Mouse (Mus musculus) MEL (cell line): ENCODE data around the gene Col12a1.

ENCODE experiments used
- CHD1 ChIP-seq: IDR thresholded peaks from 2 replicates; pipeline ENCODE4 v1.6.1; 2012; ENCODE audit warnings: low read depth, mild to moderate bottlenecking, inconsistent platforms, low read length, improper control_type of control experiment
- CHD2 ChIP-seq: IDR thresholded peaks from 2 replicates; pipeline ENCODE4 v1.6.1; 2011; ENCODE audit warnings: low read length, improper control_type of control experiment
- CTCF ChIP-seq, 3 experiments: IDR thresholded peaks in 2 of 3; conservative IDR thresholded peaks in 1 of 3; 2 replicates each; pipeline ENCODE4 v1.5.1; 2011 to 2012; ENCODE audit warnings: low read length in 3 of 3, low read depth in 2 of 3, mild to moderate bottlenecking in 2 of 3, improper control_type of control experiment in 1 of 3, inconsistent platforms in 1 of 3, mixed read lengths in 1 of 3, moderate library complexity in 1 of 3; ENCODE audit not compliant: control insufficient read depth in 1 of 3, insufficient read depth in 1 of 3, poor library complexity in 1 of 3, severe bottlenecking in 1 of 3
- E2F4 ChIP-seq: IDR thresholded peaks from 2 replicates; pipeline ENCODE4 v1.6.1; 2011; ENCODE audit warnings: low read depth, low read length, improper control_type of control experiment, borderline replicate concordance
- EP300 ChIP-seq, 2 experiments: IDR thresholded peaks; 2 replicates each; pipeline ENCODE4 v1.6.1; 2011; ENCODE audit warnings: improper control_type of control experiment in 2 of 2, low read length in 2 of 2, low read depth in 1 of 2, mild to moderate bottlenecking in 1 of 2
- GATA1 ChIP-seq: IDR thresholded peaks from 2 replicates; pipeline ENCODE4 v1.6.1; 2011; ENCODE audit warnings: low read depth, low read length, improper control_type of control experiment
- NELFE ChIP-seq: IDR thresholded peaks from 2 replicates; pipeline ENCODE4 v1.6.1; 2011; ENCODE audit warnings: low read depth, low read length, improper control_type of control experiment
- POLR2A ChIP-seq, 2 experiments: IDR thresholded peaks; 2 replicates each; pipeline ENCODE4 v1.6.1; 2011 to 2012; ENCODE audit warnings: low read length in 2 of 2, mild to moderate bottlenecking in 2 of 2, control low read depth in 1 of 2, improper control_type of control experiment in 1 of 2, low read depth in 1 of 2, moderate library complexity in 1 of 2; ENCODE audit not compliant: control insufficient read depth in 1 of 2, insufficient read depth in 1 of 2, poor library complexity in 1 of 2
- POLR2AphosphoS2 ChIP-seq: IDR thresholded peaks from 2 replicates; pipeline ENCODE4 v1.6.1; 2011; ENCODE audit warnings: low read length, improper control_type of control experiment
- RAD21 ChIP-seq: IDR thresholded peaks from 2 replicates; pipeline ENCODE4 v1.6.1; 2011; ENCODE audit warnings: mild to moderate bottlenecking, low read depth, low read length, improper control_type of control experiment
- SIN3A ChIP-seq: IDR thresholded peaks from 2 replicates; pipeline ENCODE4 v1.6.1; 2012; ENCODE audit warnings: low read length, improper control_type of control experiment, inconsistent platforms
- SMC3 ChIP-seq: IDR thresholded peaks from 2 replicates; pipeline ENCODE4 v1.6.1; 2011; ENCODE audit warnings: low read depth, low read length, improper control_type of control experiment
- USF2 ChIP-seq, 2 experiments: IDR thresholded peaks; 2 replicates each; pipeline ENCODE4 v1.6.1; 2011 to 2012; ENCODE audit warnings: improper control_type of control experiment in 2 of 2, low read length in 2 of 2, borderline replicate concordance in 1 of 2, inconsistent platforms in 1 of 2, low read depth in 1 of 2, mild to moderate bottlenecking in 1 of 2; ENCODE audit not compliant: insufficient read depth in 1 of 2

GRCm38 (mm10) chr9:79639430-79640090 is 79.1 kb downstream of the Col12a1 start:
- TF ChIP-seq CTCF (IDR thresholded peaks at IDR 0.05 in 2 of 3, conservative IDR thresholded peaks at IDR 0.05 in 1 of 3; ENCODE audit: control insufficient read depth in 1 of 3, insufficient read depth in 1 of 3, low read depth in 2 of 3, low read length in 3 of 3, poor library complexity in 1 of 3, severe bottlenecking in 1 of 3) (no peak), USF2 (IDR thresholded peaks at IDR 0.05; ENCODE audit: borderline replicate concordance in 1 of 2, insufficient read depth in 1 of 2, low read depth in 1 of 2, low read length in 2 of 2) (no peak), SMC3 (no peak), EP300 (IDR thresholded peaks at IDR 0.05; ENCODE audit: low read depth in 1 of 2, low read length in 2 of 2) (no peak), POLR2A (IDR thresholded peaks at IDR 0.05; ENCODE audit: control insufficient read depth in 1 of 2, insufficient read depth in 1 of 2, low read depth in 1 of 2, low read length in 2 of 2, poor library complexity in 1 of 2) (no peak), E2F4 (no peak), SIN3A (no peak), CHD1 (no peak), RAD21 (no peak), GATA1 (no peak), CHD2 (no peak), NELFE (no peak), POLR2AphosphoS2 (no peak)
